Mouse (Mus musculus): ENCODE measurements around the gene Crip2. TPM values are rescaled to one million over a fixed set of nuclear protein-coding genes. Genes with fewer than 3 reads are reported as not detected.

Crip2 gene
- polyA plus RNA-seq, 1 experiment from 2014 or later = 370 TPM

Other genes starting within 250 kb of the Crip2 start
- 16.4 and 18.4 TPM in 2 replicates for gene Jag2, start 210.5 kb upstream of the Crip2 start, polyA plus RNA-seq (2015; fragmentation: Nextera tagmentation; extraction: Ambion mirVana)
- 60.6 and 60.8 TPM in 2 replicates for gene Nudt14, start 198.1 kb upstream of the Crip2 start, polyA plus RNA-seq (2015; fragmentation: Nextera tagmentation; extraction: Ambion mirVana)
- 57.4 and 60.2 TPM in 2 replicates for gene Btbd6, start 163.8 kb upstream of the Crip2 start, polyA plus RNA-seq (2015; fragmentation: Nextera tagmentation; extraction: Ambion mirVana)
- 56.0 and 58.5 TPM in 2 replicates for gene Brf1, start 139.5 kb upstream of the Crip2 start, polyA plus RNA-seq (2015; fragmentation: Nextera tagmentation; extraction: Ambion mirVana)
- gene Pacs2, start 125.7 kb upstream of the Crip2 start, polyA plus RNA-seq (2015; fragmentation: Nextera tagmentation; extraction: Ambion mirVana) = 34.6 and 35.1 TPM in 2 replicates
- 0.40 TPM in 1 of 2 replicates, not detected in the other for gene Tex22, start 65.7 kb upstream of the Crip2 start, polyA plus RNA-seq (2015; fragmentation: Nextera tagmentation; extraction: Ambion mirVana)
- gene Mta1, start 42.0 kb upstream of the Crip2 start, polyA plus RNA-seq (2015; fragmentation: Nextera tagmentation; extraction: Ambion mirVana) = 17.2 and 18.1 TPM in 2 replicates
- gene Crip1, start 6.1 kb downstream of the Crip2 start, polyA plus RNA-seq (2015; fragmentation: Nextera tagmentation; extraction: Ambion mirVana) = 23.7 and 27.3 TPM in 2 replicates
- 12.7 and 16.3 TPM in 2 replicates for gene Tedc1, start 16.2 kb downstream of the Crip2 start, polyA plus RNA-seq (2015; fragmentation: Nextera tagmentation; extraction: Ambion mirVana)
- gene Tmem121, start 45.7 kb downstream of the Crip2 start, polyA plus RNA-seq (2015; fragmentation: Nextera tagmentation; extraction: Ambion mirVana) = 44.9 and 50.6 TPM in 2 replicates